Mouse (Mus musculus) heart, embryonic 13.5 days (tissue): ENCODE results near the gene Dnaic1. TPM values are rescaled to one million over a fixed set of nuclear protein-coding genes. Genes with fewer than 3 reads are reported as not detected.

Experiments
- ATAC-seq: fragments of 200-750 bp; cut with Nextera tagmentation; 2 replicates; pipeline ENCODE4 v1.8.0; 2017; ENCODE audit warnings: moderate TSS enrichment; ENCODE audit not compliant: insufficient number of reproducible peaks, low FRiP score, low TSS enrichment; ENCODE audit errors: extremely low read depth
- H3K27ac ChIP-seq: fragments of 300-500 bp; sonication (generic); replicated peaks from 2 replicates; pipeline ENCODE4 v1.5.1; 2015; ENCODE audit warnings: moderate library complexity, mild to moderate bottlenecking, inconsistent platforms
- H3K27me3 ChIP-seq: fragments of 300-500 bp; sonication (generic); replicated peaks from 2 replicates; pipeline ENCODE4 v1.6.1; 2015; ENCODE audit warnings: mild to moderate bottlenecking, inconsistent platforms
- H3K36me3 ChIP-seq: fragments of 300-500 bp; sonication (generic); 2 replicates; pipeline ENCODE4 v1.6.1; 2015; ENCODE audit warnings: mild to moderate bottlenecking, inconsistent platforms
- H3K4me1 ChIP-seq: fragments of 300-500 bp; sonication (generic); 2 replicates; pipeline ENCODE4 v1.6.1; 2015; ENCODE audit warnings: inconsistent platforms
- H3K4me2 ChIP-seq: fragments of 300-500 bp; sonication (generic); 2 replicates; pipeline ENCODE4 v1.6.1; 2015; ENCODE audit warnings: inconsistent platforms, mild to moderate bottlenecking, moderate library complexity
- H3K4me3 ChIP-seq: fragments of 300-500 bp; sonication (generic); 2 replicates; pipeline ENCODE4 v1.5.1; 2015; ENCODE audit warnings: moderate library complexity, mild to moderate bottlenecking, inconsistent platforms
- H3K9ac ChIP-seq: fragments of 300-500 bp; sonication (generic); 2 replicates; pipeline ENCODE4 v1.6.1; 2015; ENCODE audit warnings: inconsistent platforms, mild to moderate bottlenecking, moderate library complexity
- H3K9me3 ChIP-seq: fragments of 300-500 bp; sonication (generic); 2 replicates; pipeline ENCODE4 v1.6.1; 2016; ENCODE audit warnings: inconsistent platforms
- WGBS: fragments of 180-500 bp; shearing (Covaris S2); methylation state at CpG from one replicate; pipeline ENCODE4 v1.1.7; 2015; ENCODE audit warnings: mixed read lengths; 5-methylcytosine and 5-hydroxymethylcytosine counted together
- polyA plus RNA-seq: library from polyadenylated mRNA; unstranded; fragments of >200 nt; fragmentation: Nextera tagmentation; extraction: Ambion mirVana; gene quantifications from 2 replicates; pipeline ENCODE4 v1.2.1, GENCODE M21; 2015

Gene Dnaic1
- polyA plus RNA-seq, 1 experiment from 2014 or later: 2.2 TPM

DNA sequence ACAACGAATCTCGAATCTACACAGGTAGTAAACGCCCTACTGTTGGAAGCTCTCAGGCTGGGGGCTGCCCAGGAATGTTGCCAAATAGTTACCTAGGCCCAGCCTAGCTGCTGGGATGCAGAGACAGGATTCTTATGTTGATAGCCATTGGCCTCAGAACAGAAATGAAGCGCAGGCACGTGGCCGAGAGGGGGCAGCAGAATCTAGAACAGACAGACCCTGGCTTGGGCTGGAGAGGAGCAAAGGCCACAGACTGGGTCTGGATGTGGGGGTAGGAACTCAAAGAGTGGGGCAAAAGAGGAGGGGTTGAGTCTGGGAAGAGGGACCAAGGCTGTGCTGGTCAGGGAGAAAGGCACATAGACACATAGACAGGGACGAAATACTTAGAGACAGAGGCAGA is 84.6 kb downstream of the Dnaic1 start:
- peaks cover 11% of the 10 kb centered on the region for H3K4me1 ChIP-seq
- no peak overlapping the region for H3K4me3 ChIP-seq
- peaks cover 36% of the 10 kb centered on the region for H3K27me3 ChIP-seq
- ATAC-seq: no peak
- no peak overlapping the region for H3K4me2 ChIP-seq
- no peak overlapping the region for H3K9ac ChIP-seq
- H3K27ac ChIP-seq: no peak overlapping the region
- H3K36me3 ChIP-seq: no peaks in the 10 kb centered on the region
- H3K9me3 ChIP-seq: no peaks in the 10 kb centered on the region
- 12% methylated on average over 7 of the region's 7 CpGs for WGBS

DNA sequence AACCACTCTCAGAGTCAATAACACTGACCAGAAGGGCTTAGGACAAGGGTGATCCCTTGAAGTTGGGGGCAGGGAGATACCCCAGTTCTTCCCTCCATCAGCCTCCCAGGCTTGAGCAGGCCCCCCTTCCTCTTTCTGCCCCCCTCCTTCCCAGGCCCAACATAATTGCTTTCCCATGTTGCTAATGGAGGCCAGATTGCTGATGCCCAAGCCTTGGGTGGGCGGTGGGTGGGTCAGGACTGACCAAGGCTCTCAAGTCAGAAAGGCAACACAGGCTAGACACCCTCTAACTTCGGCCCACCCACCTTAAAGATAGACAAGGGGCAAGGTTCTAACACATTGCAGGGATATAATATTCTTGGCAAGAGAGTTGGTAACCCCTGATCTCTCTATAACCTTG is 86.0 kb downstream of the Dnaic1 start:
- Histone ChIP-seq H3K4me3 (no peak overlapping the region), H3K9ac (no peak overlapping the region), H3K4me1 (peaks cover 24% of the 10 kb centered on the region), H3K27me3 (peaks cover 48% of the 10 kb centered on the region), H3K9me3 (no peaks in the 10 kb centered on the region), H3K27ac (no peak overlapping the region), H3K36me3 (no peaks in the 10 kb centered on the region), H3K4me2 (no peak overlapping the region)
- WGBS: 76% methylated on average over 2 of the region's 2 CpGs
- no peak for ATAC-seq

DNA sequence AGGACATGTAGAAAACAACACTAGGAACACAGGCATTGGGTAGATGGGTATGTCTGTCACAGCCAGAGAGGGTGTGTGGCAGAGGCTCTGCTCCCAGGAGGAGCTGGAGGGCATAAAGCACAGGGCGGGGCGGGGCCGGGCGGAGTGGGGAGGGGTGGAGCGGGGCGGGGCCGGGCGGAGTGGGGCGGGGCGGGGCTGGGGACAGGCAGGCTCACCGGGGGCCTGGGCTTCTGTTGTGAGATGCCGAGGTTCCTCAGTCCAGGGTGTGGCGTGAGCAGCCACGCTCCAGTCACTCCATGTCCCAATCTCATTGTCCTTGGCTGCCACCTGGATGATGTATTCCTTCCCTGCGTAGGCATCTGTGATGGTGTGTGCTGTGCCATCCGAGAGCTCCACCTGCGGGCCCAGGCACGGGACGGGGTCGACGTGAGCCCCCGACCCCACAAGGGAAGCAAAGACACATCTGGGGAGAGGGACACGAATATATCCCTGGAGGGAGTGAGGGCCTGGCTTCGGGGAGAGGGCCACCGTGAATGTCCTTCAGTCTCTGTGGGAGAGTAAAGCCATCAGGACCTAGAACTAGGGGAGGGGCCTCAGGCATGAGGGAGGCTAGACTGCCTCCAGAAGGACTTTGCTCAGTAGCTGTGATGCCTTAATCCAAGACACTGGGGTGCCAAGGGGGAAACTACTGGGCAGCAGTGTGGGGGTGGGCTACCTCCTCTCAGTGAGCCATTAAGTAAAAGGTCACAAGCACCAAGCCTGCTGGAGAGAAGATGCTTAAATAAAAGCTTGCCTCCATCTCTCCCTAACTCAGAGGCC is 89.2 kb downstream of the Dnaic1 start:
- Histone ChIP-seq H3K9me3 (no peaks in the 10 kb centered on the region), H3K9ac (0 out of 2 replicates have a peak overlapping the region, but pooled peaks have one; percentile 40), H3K27ac (no peak overlapping the region), H3K4me3 (no peak overlapping the region), H3K27me3 (peaks cover 72% of the 10 kb centered on the region), H3K4me2 (peak overlapping the region; percentile 22), H3K36me3 (no peaks in the 10 kb centered on the region), H3K4me1 (peaks cover 40% of the 10 kb centered on the region)
- ATAC-seq: peak; percentile 14; the same call in 1 of the 2 replicates
- 17% methylated on average over 19 of the region's 25 CpGs for WGBS

DNA sequence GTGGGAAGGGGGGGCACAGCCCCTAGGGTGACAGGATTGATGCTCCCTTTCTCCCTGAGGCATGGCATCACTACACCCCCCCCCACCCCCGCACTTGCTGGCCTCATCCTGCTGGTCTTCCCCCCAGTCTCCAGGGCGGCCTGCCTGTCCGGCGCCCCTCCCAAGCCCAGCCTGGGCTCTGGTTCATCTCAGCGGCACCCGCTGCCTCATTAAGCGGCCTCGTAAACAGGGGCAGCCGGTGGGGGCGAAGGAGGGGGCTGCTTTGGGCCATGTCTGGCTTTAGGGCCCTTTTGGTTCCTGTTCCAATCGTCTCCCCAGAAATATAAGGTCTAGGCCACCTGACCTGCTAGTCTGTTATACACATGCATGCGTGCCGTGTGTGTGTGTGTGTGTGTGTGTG is 90.0 kb downstream of the Dnaic1 start:
- Histone ChIP-seq H3K27ac (no peak overlapping the region), H3K27me3 (peaks cover 72% of the 10 kb centered on the region), H3K4me1 (peaks cover 48% of the 10 kb centered on the region), H3K4me2 (no peak overlapping the region), H3K9ac (no peak overlapping the region), H3K9me3 (no peaks in the 10 kb centered on the region), H3K36me3 (no peaks in the 10 kb centered on the region), H3K4me3 (no peak overlapping the region)
- 52% methylated on average over 13 of the region's 13 CpGs for WGBS
- ATAC-seq: no peak

DNA sequence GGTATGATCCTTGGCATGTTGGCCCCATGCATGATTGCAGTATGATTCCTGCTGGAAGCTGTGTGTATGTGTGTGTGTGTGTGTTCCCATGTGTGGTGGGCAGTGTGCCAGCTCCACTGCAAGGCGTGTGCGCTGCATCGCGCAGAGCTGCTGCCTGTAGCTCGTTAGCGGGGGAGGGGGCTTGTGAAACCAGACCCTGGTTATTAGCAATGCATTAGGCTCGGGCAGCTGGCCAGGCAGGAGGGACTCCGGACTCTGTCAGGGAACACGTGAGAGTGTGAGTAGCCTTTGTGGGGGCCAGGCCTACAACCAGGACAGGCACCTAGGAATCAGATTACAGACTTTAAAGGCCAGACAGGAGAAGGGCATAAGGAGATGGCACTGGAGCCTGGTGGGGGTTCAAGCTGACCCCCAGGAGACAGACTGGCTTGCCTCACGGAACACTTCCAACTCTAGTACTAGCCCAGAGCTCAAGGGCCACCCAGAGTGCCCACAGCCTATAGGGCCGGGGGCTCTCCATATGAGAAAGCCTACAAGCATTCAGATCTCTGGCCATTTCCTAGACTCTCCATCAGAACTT is 91.4 kb downstream of the Dnaic1 start:
- Histone ChIP-seq H3K9ac (no peak overlapping the region), H3K27me3 (peaks cover 65% of the 10 kb centered on the region), H3K4me2 (no peak overlapping the region), H3K36me3 (no peaks in the 10 kb centered on the region), H3K27ac (no peak overlapping the region), H3K4me1 (peaks cover 61% of the 10 kb centered on the region), H3K4me3 (no peak overlapping the region), H3K9me3 (no peaks in the 10 kb centered on the region)
- no peak for ATAC-seq
- WGBS: 29% methylated on average over 11 of the region's 11 CpGs

DNA sequence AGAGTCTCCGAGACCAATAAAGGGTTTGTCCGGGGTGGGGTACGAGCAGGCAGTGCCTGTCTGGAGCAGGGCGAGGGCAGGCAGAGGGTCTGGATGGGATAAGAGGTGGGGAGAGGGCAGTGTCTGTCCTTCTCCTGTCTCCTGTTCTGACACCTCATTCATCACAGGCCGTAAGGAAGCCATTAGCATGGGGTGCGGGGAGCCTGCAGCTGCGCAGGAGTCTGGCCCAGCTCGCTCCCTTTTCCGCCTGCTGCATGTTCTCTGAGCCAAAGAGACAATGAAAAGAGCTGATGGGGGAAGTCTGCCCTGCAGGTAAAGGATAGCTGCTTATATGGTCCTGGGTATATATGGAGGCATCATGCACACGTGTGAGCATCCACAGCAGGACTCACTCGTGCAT is 93.1 kb downstream of the Dnaic1 start:
- peaks cover 61% of the 10 kb centered on the region for H3K4me1 ChIP-seq
- no peak overlapping the region for H3K4me3 ChIP-seq
- no peak overlapping the region for H3K9ac ChIP-seq
- WGBS: 60% methylated on average over 11 of the region's 11 CpGs
- peaks cover 63% of the 10 kb centered on the region for H3K27me3 ChIP-seq
- H3K9me3 ChIP-seq: no peaks in the 10 kb centered on the region
- no peak overlapping the region for H3K4me2 ChIP-seq
- no peak for ATAC-seq
- H3K27ac ChIP-seq: no peak overlapping the region
- H3K36me3 ChIP-seq: no peaks in the 10 kb centered on the region

DNA sequence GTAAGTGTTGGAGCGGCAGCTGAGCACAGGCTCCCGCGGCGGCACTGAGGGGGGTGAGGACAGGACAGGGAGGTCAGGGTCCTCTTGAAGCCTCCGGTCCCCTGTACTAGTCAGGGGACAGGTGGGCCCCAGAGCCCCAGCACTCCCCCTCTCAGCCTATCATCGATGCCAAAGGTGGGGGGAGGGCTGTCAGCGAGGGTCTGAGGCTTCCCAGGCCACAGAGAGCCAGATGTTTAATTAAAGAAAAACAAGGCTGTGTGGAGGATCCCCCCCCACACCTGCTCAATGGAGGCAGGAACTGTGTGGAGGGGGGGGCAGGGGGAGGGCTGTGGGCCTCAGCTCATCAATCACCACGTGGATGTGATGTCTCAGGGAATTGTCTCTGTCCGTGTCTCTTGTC is 94.0 kb downstream of the Dnaic1 start:
- Histone ChIP-seq H3K27ac (no peak overlapping the region), H3K4me1 (peaks cover 55% of the 10 kb centered on the region)

DNA sequence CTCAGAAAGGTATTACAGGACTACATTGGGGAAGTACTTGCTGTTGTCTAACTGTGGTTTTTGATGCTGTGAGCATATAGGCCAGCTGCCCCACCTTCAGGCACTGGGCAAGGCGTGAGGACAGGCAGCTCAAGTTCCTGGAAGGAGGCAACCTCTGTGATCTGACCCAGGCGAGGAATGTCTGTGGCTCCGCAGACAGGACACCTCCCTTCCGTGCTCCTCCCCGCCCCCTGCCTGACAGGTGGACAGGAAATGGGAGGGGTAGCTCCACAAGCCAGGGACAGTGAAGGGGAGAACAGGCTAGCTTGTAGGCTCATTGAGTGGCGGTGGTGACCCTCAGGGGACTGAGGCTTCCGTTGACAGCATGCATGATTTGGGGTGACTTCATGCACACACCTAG is 95.0 kb downstream of the Dnaic1 start:
- H3K27me3 ChIP-seq: peaks cover 58% of the 10 kb centered on the region
- H3K4me3 ChIP-seq: no peak overlapping the region
- H3K27ac ChIP-seq: no peak overlapping the region
- H3K9ac ChIP-seq: peak overlapping the region; percentile 24; the same call in 1 of the 2 replicates
- ATAC-seq: no peak
- WGBS: 43% methylated on average over 7 of the region's 7 CpGs
- peaks cover 49% of the 10 kb centered on the region for H3K4me1 ChIP-seq
- H3K4me2 ChIP-seq: 0 out of 2 replicates have a peak overlapping the region, but pooled peaks have one; percentile 12
- no peaks in the 10 kb centered on the region for H3K36me3 ChIP-seq
- no peaks in the 10 kb centered on the region for H3K9me3 ChIP-seq

More for the DNA sequence above, 94.0 kb downstream of the Dnaic1 start:
- Histone ChIP-seq H3K9ac (no peak overlapping the region), H3K36me3 (no peaks in the 10 kb centered on the region), H3K4me2 (no peak overlapping the region), H3K9me3 (no peaks in the 10 kb centered on the region), H3K4me3 (no peak overlapping the region), H3K27me3 (peaks cover 61% of the 10 kb centered on the region)
- WGBS: 28% methylated on average over 9 of the region's 9 CpGs
- ATAC-seq: no peak

DNA sequence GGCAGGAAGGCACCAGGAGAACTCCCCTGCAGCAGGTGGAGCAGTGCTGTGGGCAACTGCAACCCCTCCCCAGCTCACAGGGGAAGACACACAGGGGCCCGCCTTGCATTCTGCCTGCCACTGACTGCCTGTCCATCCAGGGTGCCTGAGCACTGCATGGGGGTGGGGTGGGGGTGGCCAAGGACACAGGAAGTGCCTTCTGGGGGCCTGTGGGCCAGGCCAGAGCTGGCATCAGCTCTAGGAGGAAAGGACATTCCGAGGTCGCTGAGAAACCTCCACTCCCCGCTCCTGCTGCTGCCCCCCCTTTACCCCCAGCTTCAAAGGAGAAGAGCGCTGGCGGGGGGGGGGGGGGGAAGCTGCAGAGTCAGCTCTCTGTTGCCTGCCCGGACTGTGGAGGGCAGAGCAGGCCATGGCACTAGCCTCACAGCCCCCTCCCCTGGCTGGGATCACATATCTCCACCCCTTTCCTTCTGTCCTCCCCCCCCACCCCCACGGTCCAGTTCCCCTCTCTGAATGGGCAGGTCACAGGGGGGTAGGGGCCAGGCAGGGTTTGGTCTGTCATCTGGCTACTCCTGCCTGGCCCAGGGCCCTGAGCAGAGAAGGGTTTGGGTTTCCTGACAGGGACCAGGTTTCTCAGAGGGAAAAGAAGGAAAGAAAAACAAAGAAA is 95.6 kb downstream of the Dnaic1 start:
- Histone ChIP-seq H3K27ac (no peak overlapping the region), H3K4me1 (peaks cover 44% of the 10 kb centered on the region), H3K36me3 (no peaks in the 10 kb centered on the region), H3K4me3 (no peak overlapping the region), H3K27me3 (peaks cover 56% of the 10 kb centered on the region), H3K4me2 (peak overlapping the region; percentile 12; the same call in 1 of the 2 replicates), H3K9me3 (no peaks in the 10 kb centered on the region), H3K9ac (peak overlapping the region; percentile 63)
- ATAC-seq: peak; percentile 18; the same call in 1 of the 2 replicates
- 7% methylated on average over 7 of the region's 8 CpGs for WGBS

DNA sequence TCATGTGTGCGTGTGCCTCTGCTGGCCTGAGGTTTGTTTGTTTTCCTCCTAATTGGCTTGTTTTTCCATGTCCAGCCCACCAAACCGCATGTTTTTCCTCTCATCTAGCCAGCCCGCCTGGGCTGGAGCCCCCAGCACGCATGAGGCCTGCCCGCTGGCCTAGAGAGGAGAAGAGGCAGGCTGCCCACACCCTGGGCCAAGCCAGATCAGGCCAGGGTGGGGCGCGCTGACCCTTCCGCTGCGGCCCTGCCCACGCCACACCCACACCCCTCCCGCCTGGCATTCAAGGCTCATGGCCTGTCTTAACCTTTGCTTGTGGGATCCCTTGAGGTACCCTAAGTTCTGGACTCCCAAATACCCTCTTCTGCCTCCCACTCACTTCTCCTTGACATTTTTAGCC is 97.1 kb downstream of the Dnaic1 start:
- H3K4me1 ChIP-seq: peaks cover 33% of the 10 kb centered on the region
- 73% methylated on average over 11 of the region's 11 CpGs for WGBS

DNA sequence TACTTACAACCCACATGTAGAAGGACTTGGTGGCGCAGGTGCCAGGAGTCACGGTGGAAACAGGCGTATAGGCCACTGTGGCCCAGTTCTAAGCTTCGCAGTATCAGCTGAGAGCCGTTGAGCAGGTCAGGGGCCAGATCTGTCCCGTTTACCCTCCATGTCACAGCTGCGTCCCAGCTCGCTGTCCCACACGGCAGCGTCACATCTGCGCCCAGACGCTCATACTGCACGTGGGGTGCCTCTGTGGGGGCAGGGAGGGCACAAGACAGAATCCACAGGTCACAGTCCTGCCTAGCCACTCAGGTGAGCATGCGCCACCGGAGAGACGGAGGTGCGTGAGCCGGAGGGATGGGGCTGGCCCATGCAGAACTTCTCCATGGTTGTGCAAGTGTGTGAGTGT is 101.3 kb downstream of the Dnaic1 start:
- H3K27me3 ChIP-seq: peaks cover 82% of the 10 kb centered on the region
- H3K27ac ChIP-seq: no peak overlapping the region
- WGBS: 80% methylated on average over 18 of the region's 18 CpGs
- no peak overlapping the region for H3K9ac ChIP-seq
- H3K4me1 ChIP-seq: peaks cover 29% of the 10 kb centered on the region
- no peak overlapping the region for H3K4me2 ChIP-seq
- no peak for ATAC-seq
- no peaks in the 10 kb centered on the region for H3K9me3 ChIP-seq
- H3K36me3 ChIP-seq: no peaks in the 10 kb centered on the region
- no peak overlapping the region for H3K4me3 ChIP-seq

More for the DNA sequence above, 97.1 kb downstream of the Dnaic1 start:
- Histone ChIP-seq H3K9ac (no peak overlapping the region; the same call in 1 of the 2 replicates), H3K9me3 (no peaks in the 10 kb centered on the region), H3K4me3 (no peak overlapping the region), H3K4me2 (no peak overlapping the region), H3K27ac (no peak overlapping the region), H3K36me3 (no peaks in the 10 kb centered on the region), H3K27me3 (peaks cover 64% of the 10 kb centered on the region)
- no peak for ATAC-seq
